Mouse (Mus musculus): ENCODE measurements around the gene Ap2a1.

The Ap2a1 gene

DNA sequence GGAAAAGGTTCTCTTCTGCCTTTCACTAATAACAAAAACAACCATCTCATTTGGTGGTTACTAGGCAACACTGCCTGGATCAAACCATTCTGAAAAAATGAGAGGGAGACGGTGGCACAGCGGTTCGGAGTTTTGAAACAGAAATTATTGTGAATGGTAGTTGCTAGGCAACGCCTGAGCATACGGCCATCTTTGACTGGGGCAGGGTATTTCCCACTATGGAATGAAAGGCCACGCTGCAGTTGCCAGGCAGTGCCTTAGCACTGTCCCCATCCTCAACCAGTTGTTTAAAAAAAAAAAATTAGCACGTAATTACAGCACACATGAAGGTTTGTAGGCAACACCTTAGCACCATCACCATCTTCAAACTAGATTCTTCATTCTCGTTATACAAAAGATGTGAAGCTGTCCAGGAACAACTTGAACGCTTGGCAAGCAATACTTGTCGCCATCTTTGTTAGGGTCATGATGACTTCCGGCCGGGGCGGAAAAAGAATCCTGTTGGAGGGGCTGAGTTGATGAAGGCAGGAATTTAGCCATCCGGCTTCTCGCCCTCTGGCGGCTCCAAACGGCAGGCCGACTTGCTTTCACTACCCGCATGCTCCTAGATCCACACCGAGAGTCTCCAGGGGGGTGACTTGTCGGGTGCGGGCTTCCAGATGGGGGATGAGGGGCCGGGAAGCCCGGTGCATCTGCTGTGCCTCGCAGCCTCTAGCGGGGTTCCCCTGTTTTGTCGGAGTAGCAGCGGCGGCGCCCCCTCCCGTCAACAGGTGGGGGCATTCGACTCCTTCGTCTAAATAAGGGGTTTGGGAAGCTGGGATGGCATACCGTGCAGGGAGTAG lies 33.5 kb downstream of the Ap2a1 start, which contains the start of gene Fuz:
Gene Fuz, plus strand, starts transcription at position 487 of the 842 bp plus-strand sequence.
- H3K27me3 ChIP-seq (ENCODE audit: insufficient read depth, low read length) = no peaks in the 10 kb centered on the region
- H3K4me3 ChIP-seq (replicated peaks; ENCODE audit: low read length) = peak within 1 kb of the TSS; percentile 85
- peaks cover 33% of the 10 kb centered on the region for H3K36me3 ChIP-seq (ENCODE audit: insufficient read depth, low read length)
- peaks cover 63% of the 10 kb centered on the region for H3K4me1 ChIP-seq (replicated peaks; ENCODE audit: low read depth, low read length)
- TF ChIP-seq POU5F1 (IDR thresholded peaks at IDR 0.05; ENCODE audit: borderline replicate concordance, low read length) = no peak
- peak; percentile 44 for TF ChIP-seq CTCF (conservative IDR thresholded peaks at IDR 0.05; ENCODE audit: low read length)
- H3K9me3 ChIP-seq (ENCODE audit: low read length) = no peaks in the 10 kb centered on the region

DNA sequence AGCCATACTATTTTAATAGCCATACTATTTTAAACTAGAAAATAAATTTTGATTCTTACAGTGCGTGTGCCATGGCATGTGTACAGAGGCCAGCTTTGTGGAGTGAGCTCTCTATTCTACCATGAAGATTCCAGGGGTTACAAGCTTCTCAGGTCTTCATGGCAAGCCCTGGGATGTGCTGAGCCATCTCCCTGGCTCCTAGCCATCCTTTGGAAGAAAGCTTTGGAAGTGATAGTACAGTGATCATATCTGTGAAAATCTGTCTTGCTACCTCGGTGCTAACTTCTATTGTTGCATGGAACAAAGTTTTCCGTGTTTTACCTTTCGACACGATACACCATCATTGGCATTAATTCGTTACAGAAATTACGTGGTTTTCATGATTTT lies 34.1 kb downstream of the Ap2a1 start:
- Histone ChIP-seq H3K27me3 (ENCODE audit: insufficient read depth, low read length) (no peaks in the 10 kb centered on the region), H3K4me1 (replicated peaks; ENCODE audit: low read depth, low read length) (peaks cover 63% of the 10 kb centered on the region), H3K9me3 (ENCODE audit: low read length) (no peaks in the 10 kb centered on the region), H3K36me3 (ENCODE audit: insufficient read depth, low read length) (peaks cover 33% of the 10 kb centered on the region), H3K4me3 (replicated peaks; ENCODE audit: low read length) (peak overlapping the region; percentile 85; the same call in 1 of the 2 replicates)
- TF ChIP-seq POU5F1 (IDR thresholded peaks at IDR 0.05; ENCODE audit: borderline replicate concordance, low read length) = no peak
- no peak for TF ChIP-seq CTCF (conservative IDR thresholded peaks at IDR 0.05; ENCODE audit: low read length)
- no peak for TF ChIP-seq NANOG (IDR thresholded peaks at IDR 0.05; ENCODE audit: borderline replicate concordance, low read length)

GRCm38 (mm10) chr7:44894175-44894574 lies 35.1 kb downstream of the Ap2a1 start:
- H3K4me1 ChIP-seq (replicated peaks; ENCODE audit: low read depth, low read length) = peaks cover 61% of the 10 kb centered on the region
- H3K36me3 ChIP-seq (ENCODE audit: insufficient read depth, low read length) = peaks cover 31% of the 10 kb centered on the region
- no peaks in the 10 kb centered on the region for H3K9me3 ChIP-seq (ENCODE audit: low read length)
- no peaks in the 10 kb centered on the region for H3K27me3 ChIP-seq (ENCODE audit: insufficient read depth, low read length)
- no peak overlapping the region for H3K4me3 ChIP-seq (replicated peaks; ENCODE audit: low read length)
- TF ChIP-seq NANOG (IDR thresholded peaks at IDR 0.05; ENCODE audit: borderline replicate concordance, low read length) (no peak), CTCF (conservative IDR thresholded peaks at IDR 0.05; ENCODE audit: low read length) (no peak), POU5F1 (IDR thresholded peaks at IDR 0.05; ENCODE audit: borderline replicate concordance, low read length) (no peak)

DNA sequence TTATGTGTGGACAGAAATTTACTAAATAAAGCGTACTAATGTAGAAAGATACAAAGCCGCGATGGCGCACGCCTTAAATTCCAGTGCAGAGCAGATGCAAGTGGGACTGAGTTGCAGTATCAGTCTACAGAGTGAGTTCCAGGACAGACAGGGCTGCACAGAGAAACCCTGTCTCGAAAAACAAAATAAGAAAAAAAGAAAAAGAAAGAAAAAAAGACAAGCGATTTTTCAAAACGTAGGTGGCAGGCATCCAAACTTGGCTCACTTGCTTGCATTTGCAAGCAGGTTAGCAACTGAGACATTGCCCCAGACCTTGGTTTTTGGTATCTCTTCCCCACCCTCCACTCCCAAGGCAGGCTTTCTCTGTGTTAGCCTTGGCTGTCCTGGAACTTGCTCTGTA lies 36.1 kb downstream of the Ap2a1 start:
- Histone ChIP-seq H3K36me3 (ENCODE audit: insufficient read depth, low read length) (peaks cover 37% of the 10 kb centered on the region), H3K9me3 (ENCODE audit: low read length) (no peaks in the 10 kb centered on the region), H3K4me3 (replicated peaks; ENCODE audit: low read length) (no peak overlapping the region), H3K27me3 (ENCODE audit: insufficient read depth, low read length) (no peaks in the 10 kb centered on the region), H3K4me1 (replicated peaks; ENCODE audit: low read depth, low read length) (peaks cover 61% of the 10 kb centered on the region)
- TF ChIP-seq NANOG (IDR thresholded peaks at IDR 0.05; ENCODE audit: borderline replicate concordance, low read length) (no peak), POU5F1 (IDR thresholded peaks at IDR 0.05; ENCODE audit: borderline replicate concordance, low read length) (no peak), CTCF (conservative IDR thresholded peaks at IDR 0.05; ENCODE audit: low read length) (no peak)

- Histone ChIP-seq H3K4me3 (replicated peaks; ENCODE audit: low read length) (peak within 1 kb of the TSS; percentile 98), H3K27me3 (ENCODE audit: insufficient read depth, low read length) (no peaks in the 10 kb centered on the region), H3K36me3 (ENCODE audit: insufficient read depth, low read length) (peaks cover 38% of the 10 kb centered on the region), H3K9me3 (ENCODE audit: low read length) (no peaks in the 10 kb centered on the region), H3K4me1 (replicated peaks; ENCODE audit: low read depth, low read length) (peaks cover 57% of the 10 kb centered on the region)
- TF ChIP-seq CTCF (conservative IDR thresholded peaks at IDR 0.05; ENCODE audit: low read length) (no peak), POU5F1 (IDR thresholded peaks at IDR 0.05; ENCODE audit: borderline replicate concordance, low read length) (no peak), NANOG (IDR thresholded peaks at IDR 0.05; ENCODE audit: borderline replicate concordance, low read length) (no peak)
Measured at GRCm38 (mm10) chr7:44892276-44892921, 36.9 kb downstream of the Ap2a1 start, which contains the start of gene Med25. Med25 (minus strand) TSS chr7:44892712.

DNA sequence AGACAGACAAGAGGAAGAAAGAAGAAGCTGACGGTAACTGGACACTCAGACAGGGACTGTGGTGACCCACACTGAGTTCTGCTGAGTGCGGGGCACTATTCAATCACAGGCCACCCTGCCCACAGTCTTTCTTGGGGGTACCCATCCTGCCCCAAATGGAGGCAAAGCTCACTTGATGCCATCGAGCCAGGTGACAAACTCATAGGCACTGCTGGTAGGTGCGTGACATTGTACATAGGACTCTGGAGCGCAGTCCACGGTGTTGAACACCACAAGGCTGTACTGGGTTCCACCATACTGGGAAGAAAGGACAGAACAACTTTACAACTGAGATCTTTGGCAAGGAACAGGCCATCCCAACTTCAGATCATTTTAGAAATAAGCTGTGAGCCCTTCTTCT lies 37.7 kb downstream of the Ap2a1 start:
- Histone ChIP-seq H3K27me3 (ENCODE audit: insufficient read depth, low read length) (no peaks in the 10 kb centered on the region), H3K36me3 (ENCODE audit: insufficient read depth, low read length) (peaks cover 43% of the 10 kb centered on the region), H3K4me1 (replicated peaks; ENCODE audit: low read depth, low read length) (peaks cover 57% of the 10 kb centered on the region), H3K9me3 (ENCODE audit: low read length) (no peaks in the 10 kb centered on the region), H3K4me3 (replicated peaks; ENCODE audit: low read length) (peak overlapping the region; percentile 98)
- TF ChIP-seq CTCF (conservative IDR thresholded peaks at IDR 0.05; ENCODE audit: low read length) (no peak), NANOG (IDR thresholded peaks at IDR 0.05; ENCODE audit: borderline replicate concordance, low read length) (no peak), POU5F1 (IDR thresholded peaks at IDR 0.05; ENCODE audit: borderline replicate concordance, low read length) (no peak)

DNA sequence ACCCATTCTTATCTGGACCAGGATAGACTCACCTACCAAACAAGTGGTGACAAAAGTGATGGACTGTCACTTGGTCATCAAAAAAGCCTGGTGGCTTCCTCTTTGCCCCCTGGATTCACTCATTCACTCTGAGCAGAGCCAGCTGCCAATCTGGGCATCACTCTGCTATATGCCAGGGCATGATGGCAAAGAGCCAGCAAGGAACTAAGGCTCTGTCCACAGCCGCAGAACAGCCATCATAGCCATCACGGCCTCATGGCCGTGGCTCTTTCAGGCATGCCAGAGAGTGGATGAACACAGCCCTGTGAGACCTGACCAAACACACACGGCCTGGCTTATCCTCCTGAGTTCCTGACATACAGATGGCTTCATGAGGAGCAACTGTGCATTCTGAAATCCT lies 38.6 kb downstream of the Ap2a1 start:
- Histone ChIP-seq H3K36me3 (ENCODE audit: insufficient read depth, low read length) (peaks cover 52% of the 10 kb centered on the region), H3K4me1 (replicated peaks; ENCODE audit: low read depth, low read length) (peaks cover 64% of the 10 kb centered on the region), H3K4me3 (replicated peaks; ENCODE audit: low read length) (peak overlapping the region; percentile 98; the same call in 1 of the 2 replicates), H3K27me3 (ENCODE audit: insufficient read depth, low read length) (no peaks in the 10 kb centered on the region), H3K9me3 (ENCODE audit: low read length) (no peaks in the 10 kb centered on the region)
- TF ChIP-seq NANOG (IDR thresholded peaks at IDR 0.05; ENCODE audit: borderline replicate concordance, low read length) (no peak), CTCF (conservative IDR thresholded peaks at IDR 0.05; ENCODE audit: low read length) (no peak), POU5F1 (IDR thresholded peaks at IDR 0.05; ENCODE audit: borderline replicate concordance, low read length) (no peak)

- Histone ChIP-seq H3K27me3 (ENCODE audit: insufficient read depth, low read length) (no peaks in the 10 kb centered on the region), H3K4me3 (replicated peaks; ENCODE audit: low read length) (no peak overlapping the region), H3K36me3 (ENCODE audit: insufficient read depth, low read length) (peaks cover 58% of the 10 kb centered on the region), H3K4me1 (replicated peaks; ENCODE audit: low read depth, low read length) (peaks cover 66% of the 10 kb centered on the region), H3K9me3 (ENCODE audit: low read length) (no peaks in the 10 kb centered on the region)
- TF ChIP-seq NANOG (IDR thresholded peaks at IDR 0.05; ENCODE audit: borderline replicate concordance, low read length) = no peak
- TF ChIP-seq POU5F1 (IDR thresholded peaks at IDR 0.05; ENCODE audit: borderline replicate concordance, low read length) = no peak
- no peak for TF ChIP-seq CTCF (conservative IDR thresholded peaks at IDR 0.05; ENCODE audit: low read length)
Measured at GRCm38 (mm10) chr7:44890180-44890579, 39.1 kb downstream of the Ap2a1 start.
